Mouse (Mus musculus) embryonic facial prominence, embryonic 13.5 days (tissue): ENCODE measurements around the gene Srsf4. TPM values are rescaled to one million over a fixed set of nuclear protein-coding genes. Genes with fewer than 3 reads are reported as not detected.
A peak's percentile ranks its signal among the peaks of the same experiment; 100 is the strongest.

ENCODE experiments used
- ATAC-seq: fragments of 200-750 bp; cut with Nextera tagmentation; 2 replicates; pipeline ENCODE4 v1.8.0; 2017; ENCODE audit warnings: low read depth; ENCODE audit not compliant: insufficient number of reproducible peaks, insufficient read depth, low FRiP score, low TSS enrichment
- H3K27ac ChIP-seq: fragments of 300-500 bp; sonication (generic); 2 replicates; pipeline ENCODE4 v1.5.1; 2015; ENCODE audit warnings: moderate library complexity, mild to moderate bottlenecking, inconsistent platforms
- H3K27me3 ChIP-seq: fragments of 300-500 bp; sonication (generic); 2 replicates; pipeline ENCODE4 v1.6.1; 2015; ENCODE audit warnings: mild to moderate bottlenecking, inconsistent platforms
- H3K36me3 ChIP-seq: fragments of 300-500 bp; sonication (generic); 2 replicates; pipeline ENCODE4 v1.6.1; 2015; ENCODE audit warnings: mild to moderate bottlenecking, inconsistent platforms
- H3K4me1 ChIP-seq: fragments of 300-500 bp; sonication (generic); 2 replicates; pipeline ENCODE4 v1.6.1; 2015; ENCODE audit warnings: inconsistent platforms
- H3K4me2 ChIP-seq: fragments of 300-500 bp; sonication (generic); 2 replicates; pipeline ENCODE4 v1.6.1; 2015; ENCODE audit warnings: moderate library complexity, mild to moderate bottlenecking, inconsistent platforms
- H3K4me3 ChIP-seq: fragments of 300-500 bp; sonication (generic); 2 replicates; pipeline ENCODE4 v1.5.1; 2015; ENCODE audit warnings: mild to moderate bottlenecking, inconsistent platforms
- H3K9ac ChIP-seq: fragments of 300-500 bp; sonication (generic); 2 replicates; pipeline ENCODE4 v1.6.1; 2015; ENCODE audit warnings: mild to moderate bottlenecking, inconsistent platforms
- H3K9me3 ChIP-seq: fragments of 300-500 bp; sonication (generic); 2 replicates; pipeline ENCODE4 v1.6.1; 2016; ENCODE audit warnings: inconsistent platforms
- WGBS: fragments of 180-500 bp; shearing (Covaris S2); methylation state at CpG from one replicate; pipeline ENCODE4 v1.1.7; 2015; ENCODE audit warnings: mixed read lengths; 5-methylcytosine and 5-hydroxymethylcytosine counted together
- polyA plus RNA-seq: library from polyadenylated mRNA; unstranded; fragments of >200 nt; fragmentation: Nextera tagmentation; extraction: Ambion mirVana; gene quantifications from 2 replicates; pipeline ENCODE4 v1.2.1, GENCODE M21; 2015

The Srsf4 gene
- polyA plus RNA-seq, 1 experiment from 2014 or later: 126 TPM

- Histone ChIP-seq H3K4me3 (peak overlapping the region; percentile 7; the same call in 1 of the 2 replicates), H3K9me3 (no peaks in the 10 kb centered on the region), H3K27me3 (peaks cover 26% of the 10 kb centered on the region), H3K4me2 (peak overlapping the region; percentile 77), H3K36me3 (peaks cover 45% of the 10 kb centered on the region), H3K4me1 (peaks cover 63% of the 10 kb centered on the region), H3K27ac (peak overlapping the region; percentile 78), H3K9ac (peak overlapping the region; percentile 27; the same call in 1 of the 2 replicates)
- WGBS: 46% methylated on average over 6 of the region's 6 CpGs
- no peak for ATAC-seq
These were observed 50.8 kb downstream of the Srsf4 start for GRCm38 (mm10) chr4:131924096-131924810.

GRCm38 (mm10) chr4:131929146-131929545 lies 55.7 kb downstream of the Srsf4 start:
- Histone ChIP-seq H3K9ac (no peak overlapping the region), H3K4me3 (no peak overlapping the region), H3K4me2 (no peak overlapping the region), H3K4me1 (peaks cover 28% of the 10 kb centered on the region), H3K9me3 (no peaks in the 10 kb centered on the region), H3K27me3 (no peaks in the 10 kb centered on the region), H3K27ac (no peak overlapping the region), H3K36me3 (peaks cover 82% of the 10 kb centered on the region)
- ATAC-seq: no peak
- WGBS: 82% methylated on average over 6 of the region's 6 CpGs

- H3K9me3 ChIP-seq: no peaks in the 10 kb centered on the region
- no peak overlapping the region for H3K4me3 ChIP-seq
- H3K9ac ChIP-seq: no peak overlapping the region
- 87% methylated on average over 2 of the region's 2 CpGs for WGBS
- ATAC-seq: no peak
- H3K27ac ChIP-seq: no peak overlapping the region
- H3K36me3 ChIP-seq: peaks cover 30% of the 10 kb centered on the region
- no peaks in the 10 kb centered on the region for H3K27me3 ChIP-seq
- no peak overlapping the region for H3K4me2 ChIP-seq
- H3K4me1 ChIP-seq: peaks cover 10% of the 10 kb centered on the region
These were observed 66.0 kb downstream of the Srsf4 start for GRCm38 (mm10) chr4:131939459-131939858.

GRCm38 (mm10) chr4:131940846-131941245 lies 67.4 kb downstream of the Srsf4 start:
- H3K27ac ChIP-seq: no peak overlapping the region
- ATAC-seq: no peak
- H3K9me3 ChIP-seq: no peaks in the 10 kb centered on the region
- H3K36me3 ChIP-seq: peaks cover 21% of the 10 kb centered on the region
- no peaks in the 10 kb centered on the region for H3K27me3 ChIP-seq
- peaks cover 10% of the 10 kb centered on the region for H3K4me1 ChIP-seq
- WGBS: 93% methylated on average over 4 of the region's 4 CpGs
- no peak overlapping the region for H3K9ac ChIP-seq
- no peak overlapping the region for H3K4me3 ChIP-seq
- H3K4me2 ChIP-seq: no peak overlapping the region

GRCm38 (mm10) chr4:131947848-131948247 lies 74.4 kb downstream of the Srsf4 start:
- H3K4me1 ChIP-seq: no peaks in the 10 kb centered on the region
- ATAC-seq: no peak

GRCm38 (mm10) chr4:131949903-131950302 lies 76.5 kb downstream of the Srsf4 start:
- Histone ChIP-seq H3K4me1 (no peaks in the 10 kb centered on the region), H3K4me2 (no peak overlapping the region), H3K36me3 (peaks cover 22% of the 10 kb centered on the region), H3K27me3 (no peaks in the 10 kb centered on the region), H3K9ac (no peak overlapping the region), H3K4me3 (no peak overlapping the region), H3K9me3 (peaks cover 2% of the 10 kb centered on the region; the same call in 1 of the 2 replicates), H3K27ac (no peak overlapping the region)
- ATAC-seq: no peak
- 55% methylated on average over 5 of the region's 5 CpGs for WGBS

More at GRCm38 (mm10) chr4:131947848-131948247, 74.4 kb downstream of the Srsf4 start:
- Histone ChIP-seq H3K36me3 (peaks cover 10% of the 10 kb centered on the region), H3K9ac (no peak overlapping the region), H3K4me2 (no peak overlapping the region), H3K27ac (no peak overlapping the region), H3K4me3 (no peak overlapping the region), H3K27me3 (no peaks in the 10 kb centered on the region), H3K9me3 (peaks cover 2% of the 10 kb centered on the region; the same call in 1 of the 2 replicates)
- WGBS: 90% methylated on average over 11 of the region's 11 CpGs

- Histone ChIP-seq H3K4me2 (no peak overlapping the region), H3K27me3 (no peaks in the 10 kb centered on the region), H3K27ac (no peak overlapping the region), H3K4me1 (no peaks in the 10 kb centered on the region), H3K9ac (no peak overlapping the region), H3K9me3 (peaks cover 2% of the 10 kb centered on the region; the same call in 1 of the 2 replicates), H3K36me3 (peaks cover 26% of the 10 kb centered on the region), H3K4me3 (no peak overlapping the region)
- 81% methylated on average over 8 of the region's 8 CpGs for WGBS
- ATAC-seq: no peak
These were observed 77.2 kb downstream of the Srsf4 start for GRCm38 (mm10) chr4:131950657-131951056.

Other genes starting within 250 kb of the Srsf4 start
- gene Ptpru, start 35.3 kb upstream of the Srsf4 start, polyA plus RNA-seq: 30.0 and 34.3 TPM in 2 replicates
- gene Mecr, start 30.1 kb upstream of the Srsf4 start, polyA plus RNA-seq: 51.2 and 58.6 TPM in 2 replicates
- gene Tmem200b, start 48.2 kb downstream of the Srsf4 start, polyA plus RNA-seq: 3.0 and 4.3 TPM in 2 replicates
- gene Gm10300, start 201.1 kb downstream of the Srsf4 start, polyA plus RNA-seq: 0.11 TPM in 1 of 2 replicates, not detected in the other
- gene Epb41, start 201.7 kb downstream of the Srsf4 start, polyA plus RNA-seq: 69.6 and 80.3 TPM in 2 replicates